Mouse (Mus musculus) kidney, postnatal 36 days (tissue): ENCODE data around the gene B230307C23Rik.
A peak's percentile ranks its signal among the peaks of the same experiment; 100 is the strongest.
"Not testable (repeated sequence)": the region's sequence is repeated elsewhere in the genome, so short reads cannot be mapped to it uniquely, and the experiment has no call there.

Source experiments
- DNase-seq, 2 experiments: peaks; one replicate each; pipeline ENCODE4 v3.0.0; 2021 to 2022; ENCODE audit warnings: mixed read lengths in 2 of 2

The B230307C23Rik gene

GRCm38 (mm10) chr16:98022081-98022480 lies 25.0 kb downstream of the B230307C23Rik start:
- no peak for DNase-seq

- DNase-seq = no peak
Observed at GRCm38 (mm10) chr16:98022657-98023345, 25.7 kb downstream of the B230307C23Rik start.

- DNase-seq = not testable (repeated sequence)
Observed at GRCm38 (mm10) chr16:98026186-98026585, 29.1 kb downstream of the B230307C23Rik start.

- DNase-seq = not testable (repeated sequence)
Observed at GRCm38 (mm10) chr16:98034971-98035370, 37.9 kb downstream of the B230307C23Rik start.

- peak; percentile 26 to 28 for DNase-seq
Observed at GRCm38 (mm10) chr16:98041676-98042075, 44.6 kb downstream of the B230307C23Rik start.

- not testable (repeated sequence) for DNase-seq
Observed at GRCm38 (mm10) chr16:98079382-98079781, 82.3 kb downstream of the B230307C23Rik start.

GRCm38 (mm10) chr16:98081140-98081539 lies 84.0 kb downstream of the B230307C23Rik start:
- DNase-seq = not testable (repeated sequence)
